Mouse (Mus musculus) kidney, embryonic 15.5 days (tissue): ENCODE data around the gene Neo1. TPM values are rescaled to one million over a fixed set of nuclear protein-coding genes. Genes with fewer than 3 reads are reported as not detected.

Source experiments
- ATAC-seq: fragments of 200-750 bp; cut with Nextera tagmentation; replicated peaks from 2 replicates; pipeline ENCODE4 v1.8.0; 2017; ENCODE audit warnings: moderate TSS enrichment; ENCODE audit not compliant: low FRiP score
- H3K27ac ChIP-seq: fragments of 300-500 bp; sonication (generic); 2 replicates; pipeline ENCODE4 v1.5.1; 2015; ENCODE audit warnings: mild to moderate bottlenecking, inconsistent platforms
- H3K27me3 ChIP-seq: fragments of 300-500 bp; sonication (generic); 2 replicates; pipeline ENCODE4 v1.6.1; 2015; ENCODE audit warnings: inconsistent platforms
- H3K36me3 ChIP-seq: fragments of 300-500 bp; sonication (generic); 2 replicates; pipeline ENCODE4 v1.6.1; 2015; ENCODE audit warnings: inconsistent platforms
- H3K4me1 ChIP-seq: fragments of 300-500 bp; sonication (generic); 2 replicates; pipeline ENCODE4 v1.6.1; 2015; ENCODE audit warnings: inconsistent platforms
- H3K4me2 ChIP-seq: fragments of 300-500 bp; sonication (generic); 2 replicates; pipeline ENCODE4 v1.6.1; 2015; ENCODE audit warnings: moderate library complexity, mild to moderate bottlenecking, inconsistent platforms
- H3K4me3 ChIP-seq: fragments of 300-500 bp; sonication (generic); replicated peaks from 2 replicates; pipeline ENCODE4 v1.5.1; 2015; ENCODE audit warnings: mild to moderate bottlenecking, inconsistent platforms
- H3K9ac ChIP-seq: fragments of 300-500 bp; sonication (generic); 2 replicates; pipeline ENCODE4 v1.6.1; 2015; ENCODE audit warnings: mild to moderate bottlenecking, inconsistent platforms
- H3K9me3 ChIP-seq: fragments of 300-500 bp; sonication (generic); replicated peaks from 2 replicates; pipeline ENCODE4 v1.6.1; 2016; ENCODE audit warnings: inconsistent platforms
- WGBS: fragments of 180-500 bp; shearing (Covaris S2); methylation state at CpG from one replicate; pipeline ENCODE4 v1.1.7; 2015; ENCODE audit warnings: mixed read lengths; 5-methylcytosine and 5-hydroxymethylcytosine counted together
- polyA plus RNA-seq: library from polyadenylated mRNA; unstranded; fragments of >200 nt; fragmentation: Nextera tagmentation; extraction: Ambion mirVana; gene quantifications from 2 replicates; pipeline ENCODE4 v1.2.1, GENCODE M21; 2015

Neo1 gene
- 32.3 and 33.7 TPM in 2 replicates for polyA plus RNA-seq

- Histone ChIP-seq H3K27me3 (no peaks in the 10 kb centered on the region), H3K4me2 (peak within 1 kb of the TSS; percentile 80), H3K4me1 (peaks cover 22% of the 10 kb centered on the region), H3K9ac (peak within 1 kb of the TSS; percentile 92), H3K36me3 (no peaks in the 10 kb centered on the region), H3K9me3 (no peaks in the 10 kb centered on the region), H3K4me3 (peak within 1 kb of the TSS; percentile 90), H3K27ac (peak within 1 kb of the TSS; percentile 100)
- peak; percentile 93 for ATAC-seq
- WGBS = 1% methylated on average over 40 of the region's 86 CpGs
Observed at GRCm38 (mm10) chr9:59036159-59036731, at the start of gene Neo1. TSS of gene Neo1 (minus strand) at chr9:59036441.

GRCm38 (mm10) chr9:59075632-59076031, 39.4 kb upstream of the Neo1 start:
- no peak for ATAC-seq
- Histone ChIP-seq H3K9ac (no peak overlapping the region), H3K27ac (no peak overlapping the region), H3K9me3 (no peaks in the 10 kb centered on the region), H3K27me3 (no peaks in the 10 kb centered on the region), H3K4me2 (no peak overlapping the region), H3K4me1 (peaks cover 20% of the 10 kb centered on the region), H3K4me3 (no peak overlapping the region), H3K36me3 (no peaks in the 10 kb centered on the region)
- 42% methylated on average over 4 of the region's 4 CpGs for WGBS

GRCm38 (mm10) chr9:59073887-59074286, 37.6 kb upstream of the Neo1 start:
- Histone ChIP-seq H3K4me1 (peaks cover 20% of the 10 kb centered on the region), H3K36me3 (no peaks in the 10 kb centered on the region), H3K9ac (no peak overlapping the region), H3K27ac (no peak overlapping the region), H3K9me3 (no peaks in the 10 kb centered on the region), H3K27me3 (no peaks in the 10 kb centered on the region), H3K4me2 (no peak overlapping the region), H3K4me3 (no peak overlapping the region)
- no peak for ATAC-seq
- WGBS = 78% methylated on average over 4 of the region's 4 CpGs

GRCm38 (mm10) chr9:59072076-59072777, 36.0 kb upstream of the Neo1 start:
- H3K9me3 ChIP-seq = no peaks in the 10 kb centered on the region
- H3K4me3 ChIP-seq = peak overlapping the region; percentile 18; the same call in 1 of the 2 replicates
- 0 out of 2 replicates have a peak overlapping the region, but pooled peaks have one; percentile 7 for H3K9ac ChIP-seq
- ATAC-seq = no peak
- H3K4me1 ChIP-seq = peaks cover 20% of the 10 kb centered on the region
- H3K27ac ChIP-seq = no peak overlapping the region
- no peaks in the 10 kb centered on the region for H3K36me3 ChIP-seq
- WGBS = 22% methylated on average over 14 of the region's 14 CpGs
- H3K4me2 ChIP-seq = peak overlapping the region; percentile 47
- no peaks in the 10 kb centered on the region for H3K27me3 ChIP-seq

GRCm38 (mm10) chr9:59071220-59071977, 35.2 kb upstream of the Neo1 start:
- WGBS = 40% methylated on average over 7 of the region's 7 CpGs
- no peak overlapping the region for H3K4me3 ChIP-seq
- no peaks in the 10 kb centered on the region for H3K9me3 ChIP-seq
- H3K27me3 ChIP-seq = no peaks in the 10 kb centered on the region
- peak overlapping the region; percentile 47 for H3K4me2 ChIP-seq
- H3K36me3 ChIP-seq = no peaks in the 10 kb centered on the region
- H3K27ac ChIP-seq = no peak overlapping the region
- no peak; the same call in 1 of the 2 replicates for ATAC-seq
- H3K4me1 ChIP-seq = peaks cover 20% of the 10 kb centered on the region
- H3K9ac ChIP-seq = no peak overlapping the region

GRCm38 (mm10) chr9:59070216-59070615, 34.0 kb upstream of the Neo1 start:
- Histone ChIP-seq H3K27ac (no peak overlapping the region), H3K36me3 (no peaks in the 10 kb centered on the region), H3K9ac (no peak overlapping the region), H3K27me3 (no peaks in the 10 kb centered on the region), H3K9me3 (no peaks in the 10 kb centered on the region), H3K4me1 (peaks cover 26% of the 10 kb centered on the region), H3K4me2 (no peak overlapping the region), H3K4me3 (no peak overlapping the region)
- 84% methylated on average over 4 of the region's 4 CpGs for WGBS
- no peak for ATAC-seq

- Histone ChIP-seq H3K27me3 (no peaks in the 10 kb centered on the region), H3K36me3 (no peaks in the 10 kb centered on the region), H3K4me1 (peaks cover 11% of the 10 kb centered on the region; the same call in 1 of the 2 replicates), H3K9ac (no peak overlapping the region), H3K4me2 (no peak overlapping the region), H3K27ac (no peak overlapping the region), H3K9me3 (no peaks in the 10 kb centered on the region), H3K4me3 (no peak overlapping the region)
- 33% methylated on average over 6 of the region's 6 CpGs for WGBS
- ATAC-seq = no peak
Observed at GRCm38 (mm10) chr9:59065616-59066301, 29.5 kb upstream of the Neo1 start.

- Histone ChIP-seq H3K9me3 (no peaks in the 10 kb centered on the region), H3K4me2 (no peak overlapping the region), H3K27me3 (no peaks in the 10 kb centered on the region), H3K4me3 (no peak overlapping the region), H3K9ac (no peak overlapping the region), H3K4me1 (peaks cover 11% of the 10 kb centered on the region; the same call in 1 of the 2 replicates), H3K36me3 (no peaks in the 10 kb centered on the region), H3K27ac (no peak overlapping the region)
- 65% methylated on average over 4 of the region's 4 CpGs for WGBS
- ATAC-seq = no peak
Observed at GRCm38 (mm10) chr9:59062409-59062808, 26.2 kb upstream of the Neo1 start.

- no peaks in the 10 kb centered on the region for H3K27me3 ChIP-seq
- ATAC-seq = no peak
- H3K4me3 ChIP-seq = no peak overlapping the region
- no peak overlapping the region for H3K4me2 ChIP-seq
- no peaks in the 10 kb centered on the region for H3K36me3 ChIP-seq
- no peak overlapping the region for H3K9ac ChIP-seq
- H3K9me3 ChIP-seq = no peaks in the 10 kb centered on the region
- no peak overlapping the region for H3K27ac ChIP-seq
- WGBS = 80% methylated on average over 9 of the region's 9 CpGs
- peaks cover 4% of the 10 kb centered on the region; the same call in 1 of the 2 replicates for H3K4me1 ChIP-seq
Observed at GRCm38 (mm10) chr9:59060026-59060605, 23.9 kb upstream of the Neo1 start.

GRCm38 (mm10) chr9:59059158-59059557, 22.9 kb upstream of the Neo1 start:
- Histone ChIP-seq H3K4me2 (no peak overlapping the region), H3K9ac (no peak overlapping the region), H3K9me3 (no peaks in the 10 kb centered on the region), H3K4me3 (no peak overlapping the region), H3K4me1 (peaks cover 4% of the 10 kb centered on the region; the same call in 1 of the 2 replicates), H3K27me3 (no peaks in the 10 kb centered on the region), H3K36me3 (no peaks in the 10 kb centered on the region), H3K27ac (no peak overlapping the region)
- WGBS = 83% methylated on average over 6 of the region's 6 CpGs
- no peak for ATAC-seq

GRCm38 (mm10) chr9:59058060-59058459, 21.8 kb upstream of the Neo1 start:
- no peaks in the 10 kb centered on the region for H3K27me3 ChIP-seq
- WGBS = 80% methylated on average over 6 of the region's 6 CpGs

More at GRCm38 (mm10) chr9:59058060-59058459, 21.8 kb upstream of the Neo1 start:
- no peak overlapping the region for H3K4me2 ChIP-seq
- no peak for ATAC-seq
- no peaks in the 10 kb centered on the region for H3K9me3 ChIP-seq
- no peak overlapping the region for H3K9ac ChIP-seq
- H3K27ac ChIP-seq = no peak overlapping the region
- H3K4me3 ChIP-seq = no peak overlapping the region
- no peaks in the 10 kb centered on the region for H3K36me3 ChIP-seq
- peaks cover 4% of the 10 kb centered on the region; the same call in 1 of the 2 replicates for H3K4me1 ChIP-seq
